Mouse (Mus musculus) spleen, adult 2 months (tissue): Measurements from ENCODE around the gene Gm7138.
"Not testable (repeated sequence)": the region's sequence is repeated elsewhere in the genome, so short reads cannot be mapped to it uniquely, and the experiment has no call there.

Experiments used
- CTCF ChIP-seq: fragments of 200-500 bp; IDR thresholded peaks from 2 replicates; pipeline ENCODE4 v1.5.1; 2011; ENCODE audit warnings: mild to moderate bottlenecking, inconsistent platforms; ENCODE audit not compliant: insufficient read depth, insufficient read length, insufficient replicate concordance; ENCODE audit errors: extremely low read depth
- POLR2A ChIP-seq: fragments of 200-500 bp; IDR thresholded peaks from 2 replicates; pipeline ENCODE4 v1.6.1; 2011; ENCODE audit warnings: low read depth, low read length, inconsistent platforms

- not testable (repeated sequence) for TF ChIP-seq CTCF, POLR2A
Measured at GRCm38 (mm10) chr10:77783396-77783795, 6.7 kb upstream of the Gm7138 start.
